Mouse (Mus musculus) cerebellum, adult 9-11 months (tissue): ENCODE results near the gene Morn3.

Source experiments
- DNase-seq: peaks from one replicate; pipeline ENCODE4 v3.0.0; 2022

The Morn3 gene

GRCm38 (mm10) chr5:122989551-122990330 lies 57.1 kb downstream of the Morn3 start, which contains the start of gene Kdm2b:
Gene Kdm2b, minus strand, starts transcription at chr5:122989823.
- DNase-seq = peak; percentile 61

GRCm38 (mm10) chr5:122989001-122989525 lies 57.8 kb downstream of the Morn3 start:
- DNase-seq = peak; percentile 82

GRCm38 (mm10) chr5:122988021-122988751 lies 58.6 kb downstream of the Morn3 start:
- DNase-seq = peak; percentile 69

- peak; percentile 58 for DNase-seq
Observed at GRCm38 (mm10) chr5:122987211-122988020, 59.4 kb downstream of the Morn3 start.

- no peak for DNase-seq
Observed at GRCm38 (mm10) chr5:122986091-122986493, 60.7 kb downstream of the Morn3 start.
